Mouse (Mus musculus): ENCODE measurements around the gene Ccnl2. TPM values are rescaled to one million over a fixed set of nuclear protein-coding genes. Genes with fewer than 3 reads are reported as not detected.
"Not testable (repeated sequence)": the region's sequence is repeated elsewhere in the genome, so short reads cannot be mapped to it uniquely, and the experiment has no call there.

Ccnl2 gene
- polyA plus RNA-seq, 1 experiment from 2014 or later, result 97.1 TPM

DNA sequence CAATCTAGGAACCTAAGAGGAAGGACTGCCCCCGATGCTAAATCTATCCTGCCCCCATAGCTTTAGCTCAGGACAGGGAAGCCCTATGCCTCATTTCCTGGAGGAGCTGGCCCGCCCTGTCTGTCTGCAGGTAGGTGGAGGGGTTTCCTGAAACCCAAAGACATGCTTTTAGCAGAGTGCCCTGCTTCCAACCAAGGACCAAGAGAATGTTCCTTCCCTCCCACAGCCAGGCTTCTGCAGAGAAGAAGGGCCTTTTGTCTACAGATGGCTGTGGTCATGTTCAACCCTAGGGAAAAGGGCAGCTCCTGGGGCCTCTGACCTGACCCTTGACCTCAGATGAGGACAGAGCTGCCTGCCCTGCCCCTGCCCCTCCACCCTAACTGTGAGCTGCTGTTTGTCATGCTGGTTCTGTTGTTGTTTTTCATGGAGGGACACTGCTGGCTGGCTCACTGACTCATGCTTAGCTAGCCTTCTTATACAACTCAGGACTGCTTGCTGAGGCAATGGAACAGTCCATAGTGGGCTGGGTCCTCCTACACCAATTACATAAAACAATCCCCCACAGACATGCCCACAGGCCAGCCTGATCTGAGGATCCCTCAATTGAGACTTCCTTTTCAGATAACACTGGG lies 35.5 kb upstream of the Ccnl2 start:
- no peaks in the 10 kb centered on the region for H3K36me3 ChIP-seq
- H3K27ac ChIP-seq (replicated peaks), result peak overlapping the region; percentile 56; the same call in 1 of the 2 replicates
- H3K4me3 ChIP-seq, result no peak overlapping the region
- WGBS, result 47% methylated on average over 2 of the region's 2 CpGs
- H3K9me3 ChIP-seq, result no peaks in the 10 kb centered on the region
- ATAC-seq (ENCODE audit: extremely low read depth, insufficient number of reproducible peaks, low FRiP score, low TSS enrichment), result no peak
- no peak overlapping the region for H3K4me2 ChIP-seq
- no peak overlapping the region for H3K9ac ChIP-seq
- peaks cover 32% of the 10 kb centered on the region for H3K27me3 ChIP-seq (replicated peaks)
- peaks cover 65% of the 10 kb centered on the region for H3K4me1 ChIP-seq

DNA sequence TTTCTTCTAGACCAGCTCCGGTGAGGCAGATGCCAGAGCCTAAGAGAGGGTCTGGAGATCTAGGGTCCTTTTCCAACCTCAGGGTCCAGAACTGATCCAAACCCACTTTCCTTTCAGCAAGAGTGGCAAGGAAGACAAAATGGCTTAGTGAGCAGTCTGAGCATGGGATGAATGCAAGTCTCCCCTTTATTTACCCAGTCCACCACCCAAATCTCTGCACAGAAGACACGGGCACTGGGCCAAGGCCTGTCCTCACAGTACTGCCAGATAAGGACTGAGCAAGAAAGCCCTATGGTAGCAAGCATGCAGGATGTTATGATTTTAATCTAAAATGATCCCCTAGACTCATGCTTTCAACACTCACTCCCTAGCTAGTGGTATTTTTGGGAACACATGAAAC lies 34.5 kb upstream of the Ccnl2 start:
- no peak overlapping the region for H3K4me2 ChIP-seq
- H3K27me3 ChIP-seq (replicated peaks), result peaks cover 22% of the 10 kb centered on the region
- peaks cover 65% of the 10 kb centered on the region for H3K4me1 ChIP-seq
- H3K9ac ChIP-seq, result peak overlapping the region; percentile 28; the same call in 1 of the 2 replicates
- WGBS, result 40% methylated on average over 2 of the region's 2 CpGs
- H3K36me3 ChIP-seq, result no peaks in the 10 kb centered on the region
- no peak for ATAC-seq (ENCODE audit: extremely low read depth, insufficient number of reproducible peaks, low FRiP score, low TSS enrichment)
- peak overlapping the region; percentile 56; the same call in 1 of the 2 replicates for H3K27ac ChIP-seq (replicated peaks)
- no peaks in the 10 kb centered on the region for H3K9me3 ChIP-seq
- no peak overlapping the region for H3K4me3 ChIP-seq

DNA sequence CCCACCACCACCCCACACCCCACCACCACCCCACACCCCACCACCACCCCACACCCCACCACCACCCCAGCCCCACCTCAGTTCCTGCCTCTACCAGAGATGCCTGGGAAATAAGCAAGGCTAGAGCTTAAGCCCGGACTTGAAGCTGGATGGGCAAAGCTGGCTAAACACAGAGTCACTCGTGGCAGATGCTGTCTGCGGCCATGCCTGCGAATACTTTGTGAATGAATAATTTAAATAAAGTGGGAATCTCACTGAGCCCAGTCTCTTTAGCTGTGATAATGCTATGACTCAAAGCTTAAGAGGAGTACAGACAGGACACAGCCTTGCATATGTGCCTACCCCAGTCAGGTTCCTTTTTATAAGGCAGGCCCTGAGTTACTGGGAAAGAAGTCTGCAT lies 32.8 kb upstream of the Ccnl2 start:
- Histone ChIP-seq H3K9ac (no peak overlapping the region), H3K27ac (replicated peaks) (no peak overlapping the region), H3K4me3 (no peak overlapping the region), H3K4me2 (no peak overlapping the region), H3K4me1 (peaks cover 63% of the 10 kb centered on the region), H3K9me3 (no peaks in the 10 kb centered on the region), H3K36me3 (no peaks in the 10 kb centered on the region), H3K27me3 (replicated peaks) (peaks cover 8% of the 10 kb centered on the region; the same call in 1 of the 2 replicates)
- WGBS, result 79% methylated on average over 4 of the region's 4 CpGs
- no peak for ATAC-seq (ENCODE audit: extremely low read depth, insufficient number of reproducible peaks, low FRiP score, low TSS enrichment)

DNA sequence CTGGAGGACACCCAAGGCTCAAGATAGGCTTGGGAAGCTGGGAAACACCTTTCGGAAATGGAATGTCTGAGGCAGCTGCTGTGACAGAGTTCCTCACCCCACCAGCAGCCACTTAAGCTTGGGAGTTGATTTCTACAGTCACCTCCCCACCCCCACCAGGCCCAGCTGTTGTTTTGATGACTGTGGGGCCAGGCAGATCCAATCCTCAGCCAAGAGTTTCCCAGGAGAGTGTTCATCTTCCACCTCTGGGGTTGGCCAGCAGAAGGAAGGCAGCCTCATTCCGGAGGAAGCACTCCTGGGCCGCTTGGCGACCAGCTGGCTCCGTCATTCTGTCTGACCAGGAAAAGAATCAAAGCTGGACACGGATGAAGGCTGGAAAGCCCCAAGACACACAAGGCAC lies 31.4 kb upstream of the Ccnl2 start:
- Histone ChIP-seq H3K9ac (0 out of 2 replicates have a peak overlapping the region, but pooled peaks have one; percentile 9), H3K27me3 (replicated peaks) (no peaks in the 10 kb centered on the region), H3K4me3 (no peak overlapping the region), H3K4me2 (no peak overlapping the region), H3K9me3 (no peaks in the 10 kb centered on the region), H3K36me3 (no peaks in the 10 kb centered on the region), H3K4me1 (peaks cover 60% of the 10 kb centered on the region), H3K27ac (replicated peaks) (peak overlapping the region; percentile 8; the same call in 1 of the 2 replicates)
- 24% methylated on average over 6 of the region's 6 CpGs for WGBS
- ATAC-seq (ENCODE audit: extremely low read depth, insufficient number of reproducible peaks, low FRiP score, low TSS enrichment), result no peak

DNA sequence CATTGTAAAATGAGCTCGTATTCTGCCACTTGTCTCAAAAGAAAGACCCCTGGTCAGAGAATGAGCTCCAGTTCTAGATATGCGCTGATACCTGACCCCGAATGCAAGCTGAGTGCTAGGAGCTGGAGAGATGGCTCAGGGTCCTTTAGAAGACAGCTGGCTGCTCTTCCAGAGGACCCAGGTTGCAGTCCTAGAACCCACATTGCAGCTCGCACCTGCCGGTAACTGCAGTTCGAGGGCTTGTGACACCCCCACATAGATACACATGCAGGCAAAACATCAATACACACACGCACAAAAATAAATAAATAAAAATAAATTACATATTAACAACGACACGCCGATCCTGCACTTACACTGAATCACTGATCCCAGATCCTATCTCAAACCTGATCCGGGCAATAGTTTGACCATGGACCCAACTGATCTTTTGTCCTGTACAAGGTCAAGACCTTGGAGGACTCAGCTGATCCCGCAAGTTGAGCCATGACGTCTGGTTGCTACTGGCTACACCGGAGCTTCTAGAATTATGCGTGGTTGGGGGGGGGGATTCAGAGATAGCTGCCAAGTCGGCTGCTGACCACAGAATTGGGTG lies 28.7 kb upstream of the Ccnl2 start:
- Histone ChIP-seq H3K4me2 (peak overlapping the region; percentile 83), H3K36me3 (no peaks in the 10 kb centered on the region), H3K9me3 (no peaks in the 10 kb centered on the region), H3K27me3 (replicated peaks) (no peaks in the 10 kb centered on the region), H3K27ac (replicated peaks) (peak overlapping the region; percentile 79), H3K9ac (peak overlapping the region; percentile 91), H3K4me3 (peak overlapping the region; percentile 74), H3K4me1 (peaks cover 39% of the 10 kb centered on the region)
- no peak for ATAC-seq (ENCODE audit: extremely low read depth, insufficient number of reproducible peaks, low FRiP score, low TSS enrichment)
- 35% methylated on average over 16 of the region's 16 CpGs for WGBS

DNA sequence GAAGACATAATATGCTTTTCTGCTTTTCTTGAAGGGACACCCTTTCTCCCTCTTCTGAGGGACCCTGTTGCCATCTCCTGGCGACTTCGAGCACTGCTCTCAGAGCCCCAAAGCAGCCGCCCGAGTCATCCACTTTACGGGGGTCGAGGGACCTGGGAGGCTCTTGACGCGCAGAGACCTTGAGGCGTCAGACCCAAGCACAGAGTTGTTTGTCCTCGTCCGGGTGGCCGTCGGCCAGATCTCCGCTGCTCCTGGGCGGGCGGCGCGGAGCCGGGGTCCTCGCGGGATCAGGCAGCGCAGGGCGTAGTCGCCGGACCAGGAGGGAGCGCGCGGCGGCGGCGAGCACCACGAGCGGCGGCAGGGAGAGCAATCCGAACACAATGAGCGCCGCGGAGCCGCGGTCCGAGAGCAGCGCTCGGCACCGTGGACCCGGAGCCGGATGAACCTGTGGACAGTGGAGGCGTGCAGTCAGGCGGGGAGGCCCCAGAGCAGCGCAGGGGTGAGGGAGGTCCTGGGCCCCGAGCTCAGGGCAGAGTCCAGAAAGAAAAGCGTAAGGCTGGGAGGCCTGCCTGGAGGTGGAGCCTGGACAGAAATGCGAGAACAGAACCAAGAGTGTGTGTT lies 28.1 kb upstream of the Ccnl2 start:
- Histone ChIP-seq H3K27me3 (replicated peaks) (no peaks in the 10 kb centered on the region), H3K4me1 (peaks cover 36% of the 10 kb centered on the region), H3K4me2 (peak overlapping the region; percentile 83), H3K27ac (replicated peaks) (peak overlapping the region; percentile 79), H3K4me3 (peak overlapping the region; percentile 74), H3K36me3 (no peaks in the 10 kb centered on the region), H3K9me3 (no peaks in the 10 kb centered on the region), H3K9ac (peak overlapping the region; percentile 91)
- under 1% methylated on average over 50 of the region's 52 CpGs for WGBS
- peak; percentile 67; the same call in 1 of the 2 replicates for ATAC-seq (ENCODE audit: extremely low read depth, insufficient number of reproducible peaks, low FRiP score, low TSS enrichment)

DNA sequence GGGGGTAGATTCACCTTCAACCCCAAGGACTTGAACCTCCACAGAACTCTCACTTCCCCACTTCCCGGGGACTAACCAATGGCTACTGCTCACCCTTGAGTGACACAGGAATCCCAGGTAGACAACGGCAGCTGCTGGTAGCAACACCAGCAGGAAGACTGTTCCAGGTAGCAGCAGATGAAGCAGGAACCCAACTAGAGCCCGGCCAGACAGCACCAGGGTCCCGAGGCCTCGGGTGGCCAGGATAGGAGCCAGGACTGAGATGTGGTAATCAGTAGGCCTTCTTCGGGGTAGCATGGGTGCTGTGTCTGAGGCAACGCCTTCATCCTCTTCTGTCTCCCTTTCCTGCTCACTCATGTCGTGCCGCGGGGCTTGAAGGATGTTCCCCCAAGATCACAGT lies 27.0 kb upstream of the Ccnl2 start:
- ATAC-seq (ENCODE audit: extremely low read depth, insufficient number of reproducible peaks, low FRiP score, low TSS enrichment), result no peak
- WGBS, result 62% methylated on average over 10 of the region's 10 CpGs
- Histone ChIP-seq H3K27ac (replicated peaks) (peak overlapping the region; percentile 81), H3K4me2 (peak overlapping the region; percentile 83), H3K36me3 (no peaks in the 10 kb centered on the region), H3K4me3 (peak overlapping the region; percentile 37), H3K9me3 (no peaks in the 10 kb centered on the region), H3K27me3 (replicated peaks) (0 out of 2 replicates have a peak, but pooled peaks cover under 1% of the 10 kb centered on the region), H3K9ac (peak overlapping the region; percentile 91), H3K4me1 (peaks cover 30% of the 10 kb centered on the region)

DNA sequence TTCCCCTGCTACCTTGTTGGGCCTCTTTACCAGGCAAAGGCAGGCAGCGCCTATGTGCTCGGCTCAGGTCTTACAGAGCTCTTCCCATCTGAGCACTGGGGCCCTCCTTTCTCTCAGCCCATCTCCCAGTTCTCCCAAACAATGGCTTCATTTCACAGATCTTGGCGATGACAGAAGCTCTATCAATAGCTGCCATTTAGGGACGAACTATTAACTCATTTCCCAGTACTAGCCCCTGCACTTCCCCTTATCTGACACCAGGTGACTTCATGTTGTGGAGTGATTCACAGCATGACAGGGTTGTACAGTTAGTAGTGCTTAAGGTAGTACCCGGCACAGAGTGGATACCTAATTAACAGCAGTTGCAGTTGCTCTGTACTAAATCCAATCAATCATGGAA lies 26.5 kb upstream of the Ccnl2 start, which contains the start of gene Tmem88b:
Tmem88b (minus strand) TSS at position 56 of the 400 bp plus-strand sequence.
- Histone ChIP-seq H3K27me3 (replicated peaks) (0 out of 2 replicates have a peak, but pooled peaks cover 6% of the 10 kb centered on the region), H3K27ac (replicated peaks) (peak within 1 kb of the TSS; percentile 81), H3K36me3 (no peaks in the 10 kb centered on the region), H3K4me3 (peak within 1 kb of the TSS; percentile 74), H3K4me1 (peaks cover 25% of the 10 kb centered on the region), H3K9ac (peak within 1 kb of the TSS; percentile 91), H3K4me2 (peak within 1 kb of the TSS; percentile 83), H3K9me3 (no peaks in the 10 kb centered on the region)
- 34% methylated on average over 5 of the region's 5 CpGs for WGBS
- no peak for ATAC-seq (ENCODE audit: extremely low read depth, insufficient number of reproducible peaks, low FRiP score, low TSS enrichment)

DNA sequence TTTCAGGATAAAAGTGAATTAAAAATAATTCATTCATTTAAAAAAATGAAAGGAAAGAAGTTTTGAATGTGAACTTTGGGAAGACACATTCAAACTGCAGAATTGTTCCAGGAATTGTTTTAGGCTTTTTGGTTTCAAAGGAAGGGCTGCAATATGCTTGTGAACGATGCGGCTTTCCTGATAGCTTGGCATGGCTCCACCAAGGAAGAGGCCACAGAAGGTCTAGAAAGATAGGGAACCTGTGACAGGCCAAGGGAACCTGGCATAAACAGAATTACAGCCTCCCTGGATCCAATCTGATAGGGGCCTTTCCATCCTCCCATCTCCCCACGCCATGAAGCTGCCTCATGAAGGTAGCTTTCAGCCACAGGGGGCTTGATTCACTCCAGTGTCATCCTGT lies 24.0 kb upstream of the Ccnl2 start:
- no peak overlapping the region for H3K27ac ChIP-seq (replicated peaks)
- H3K4me3 ChIP-seq, result no peak overlapping the region
- peaks cover 19% of the 10 kb centered on the region for H3K4me1 ChIP-seq
- ATAC-seq (ENCODE audit: extremely low read depth, insufficient number of reproducible peaks, low FRiP score, low TSS enrichment), result no peak
- peaks cover 25% of the 10 kb centered on the region; the same call in 1 of the 2 replicates for H3K27me3 ChIP-seq (replicated peaks)
- no peak overlapping the region for H3K9ac ChIP-seq
- 64% methylated on average over 3 of the region's 3 CpGs for WGBS
- H3K36me3 ChIP-seq, result no peaks in the 10 kb centered on the region
- no peaks in the 10 kb centered on the region for H3K9me3 ChIP-seq
- H3K4me2 ChIP-seq, result no peak overlapping the region

DNA sequence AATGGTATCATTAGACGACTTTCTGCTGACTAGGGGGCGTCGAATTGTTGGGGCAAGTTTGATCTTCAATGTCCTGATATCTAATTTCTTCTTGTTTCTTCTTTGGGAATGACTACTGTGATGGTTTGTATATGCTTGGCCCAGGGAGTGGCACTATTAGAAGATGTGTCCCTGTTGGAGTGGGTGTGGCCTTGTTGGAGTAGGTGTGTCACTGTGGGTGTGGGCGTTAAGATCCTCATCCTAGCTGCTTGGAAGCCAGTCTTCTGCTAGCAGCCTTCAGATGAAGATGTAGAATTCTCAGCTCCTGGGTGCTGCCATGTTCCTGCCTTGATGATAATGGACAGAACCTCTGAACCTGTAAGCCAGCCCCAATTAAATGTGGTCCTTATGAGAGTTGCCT lies 23.5 kb upstream of the Ccnl2 start:
- not testable (repeated sequence) for H3K4me2 ChIP-seq; ATAC-seq (ENCODE audit: extremely low read depth, insufficient number of reproducible peaks, low FRiP score, low TSS enrichment); H3K4me3 ChIP-seq; H3K9ac ChIP-seq; H3K27ac ChIP-seq (replicated peaks); H3K9me3 ChIP-seq; H3K36me3 ChIP-seq
- peaks cover 17% of the 10 kb centered on the region for H3K4me1 ChIP-seq
- peaks cover 25% of the 10 kb centered on the region; the same call in 1 of the 2 replicates for H3K27me3 ChIP-seq (replicated peaks)
- WGBS, result 73% methylated on average over 4 of the region's 4 CpGs

DNA sequence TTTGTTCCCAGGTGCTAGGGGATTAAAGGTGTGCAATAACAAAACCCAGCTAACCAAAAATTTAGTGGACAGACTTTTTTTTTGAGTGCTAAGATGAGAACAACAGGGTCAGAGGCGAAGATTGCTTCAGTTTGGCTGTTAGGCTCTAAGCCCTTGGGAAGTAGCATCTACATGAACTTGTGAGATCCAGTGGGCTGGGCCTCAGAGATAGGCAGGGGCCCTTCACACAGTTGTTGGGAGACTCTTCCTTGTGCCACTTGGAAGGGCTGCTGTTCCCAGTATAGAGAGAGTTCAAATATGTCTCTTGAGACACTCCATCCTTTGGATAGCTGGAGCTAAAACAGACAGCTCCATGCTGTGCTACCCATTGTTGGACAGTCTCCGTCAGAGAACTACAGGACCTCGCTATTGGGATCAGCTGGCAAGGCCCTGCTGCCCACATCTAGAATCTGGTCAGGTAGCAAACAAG lies 22.2 kb upstream of the Ccnl2 start, which contains the start of gene Ankrd65:
Ankrd65 (plus strand) TSS at position 419 of the 469 bp plus-strand sequence.
- 81% methylated on average over 3 of the region's 3 CpGs for WGBS
- Histone ChIP-seq H3K4me3 (no peak within 1 kb of the TSS), H3K27ac (replicated peaks) (no peak within 1 kb of the TSS), H3K4me2 (no peak within 1 kb of the TSS), H3K36me3 (no peaks in the 10 kb centered on the region), H3K27me3 (replicated peaks) (peaks cover 25% of the 10 kb centered on the region; the same call in 1 of the 2 replicates), H3K9ac (no peak within 1 kb of the TSS), H3K9me3 (no peaks in the 10 kb centered on the region), H3K4me1 (peaks cover 14% of the 10 kb centered on the region)
- ATAC-seq (ENCODE audit: extremely low read depth, insufficient number of reproducible peaks, low FRiP score, low TSS enrichment), result no peak
